Mouse (Mus musculus) ES-E14 (cell line): ENCODE measurements around the gene Sv2c. TPM values are rescaled to one million over a fixed set of nuclear protein-coding genes. Genes with fewer than 3 reads are reported as not detected.

Experiments
- DNase-seq: peaks from one replicate; pipeline ENCODE4 v3.0.0-alpha.2; 2013; ENCODE audit warnings: low read depth, low spot score
- H3K27ac ChIP-seq: 2 replicates; pipeline ENCODE4 v1.5.1; 2012; ENCODE audit warnings: low read depth, mild to moderate bottlenecking, low read length, moderate library complexity, mixed read lengths; ENCODE audit not compliant: poor library complexity, insufficient read depth, severe bottlenecking
- H3K36me3 ChIP-seq: 2 replicates; pipeline ENCODE4 v1.6.1; 2012; ENCODE audit warnings: mild to moderate bottlenecking, low read length, moderate library complexity, mixed read lengths; ENCODE audit not compliant: control insufficient read depth, poor library complexity, insufficient read depth, severe bottlenecking
- H3K4me1 ChIP-seq, 2 experiments: fragments of 150-350 bp in 1 of 2; sonication (generic) in 1 of 2; 2 replicates each; pipeline ENCODE4 v1.6.1; 2012; ENCODE audit warnings: low read length in 2 of 2, mild to moderate bottlenecking in 1 of 2, mixed read lengths in 1 of 2; ENCODE audit not compliant: control insufficient read depth in 2 of 2, insufficient read depth in 2 of 2, poor library complexity in 1 of 2
- H3K4me3 ChIP-seq, 2 experiments: fragments of 150-350 bp in 1 of 2; sonication (generic) in 1 of 2; 2 replicates each; pipeline ENCODE4 v1.5.1; 2012; ENCODE audit warnings: low read length in 2 of 2, low read depth in 1 of 2, mild to moderate bottlenecking in 1 of 2, mixed read lengths in 1 of 2; ENCODE audit not compliant: insufficient read depth in 1 of 2, poor library complexity in 1 of 2, severe bottlenecking in 1 of 2
- H3K9ac ChIP-seq: 2 replicates; pipeline ENCODE4 v1.6.1; 2012; ENCODE audit warnings: low read depth, mild to moderate bottlenecking, low read length, mixed read lengths; ENCODE audit not compliant: poor library complexity, insufficient read depth, severe bottlenecking
- H3K9me3 ChIP-seq: fragments of 150-350 bp; sonication (generic); 2 replicates; pipeline ENCODE4 v1.6.1; 2012; ENCODE audit warnings: low read depth, mild to moderate bottlenecking, low read length; ENCODE audit not compliant: control insufficient read depth, insufficient read depth
- CHD2 ChIP-seq: IDR thresholded peaks from 2 replicates; pipeline ENCODE4 v1.6.1; 2014; ENCODE audit warnings: mild to moderate bottlenecking, low read depth, low read length, inconsistent platforms
- HCFC1 ChIP-seq: IDR thresholded peaks from 2 replicates; pipeline ENCODE4 v1.6.1; 2012; ENCODE audit warnings: low read length, inconsistent platforms, borderline replicate concordance; ENCODE audit not compliant: insufficient read depth
- MAFK ChIP-seq: IDR thresholded peaks from 2 replicates; pipeline ENCODE4 v1.6.1; 2014; ENCODE audit warnings: mild to moderate bottlenecking, low read depth, low read length, inconsistent platforms; ENCODE audit not compliant: insufficient read depth
- ZC3H11A ChIP-seq: IDR thresholded peaks from 2 replicates; pipeline ENCODE4 v1.6.1; 2012; ENCODE audit warnings: low read depth, mild to moderate bottlenecking, inconsistent platforms, low read length, borderline replicate concordance
- ZNF384 ChIP-seq: IDR thresholded peaks from 2 replicates; pipeline ENCODE4 v1.6.1; 2012; ENCODE audit warnings: low read depth, low read length, inconsistent platforms
- in situ Hi-C, 2 experiments: fragments of 600-800 bp; cut with MboI; formaldehyde crosslinking; loops; one replicate each; pipeline ENCODE4 v1.15.1; 2025; ENCODE audit warnings: low sequenced_read_pairs in 2 of 2, inconsistent platforms in 1 of 2; ENCODE audit not compliant: unreplicated experiment in 2 of 2
- total RNA-seq: library from RNA; depleted of rRNA; stranded (reverse); fragments of 300-350 nt; gene quantifications from 2 replicates; pipeline ENCODE4 v1.2.3, GENCODE M21; 2012; rRNA removed

Gene Sv2c
- total RNA-seq, 1 experiment, result 0.89 TPM

- no peak for TF ChIP-seq ZC3H11A
- no peak for TF ChIP-seq MAFK
- no peak for TF ChIP-seq HCFC1
- no peak for TF ChIP-seq CHD2
- no peak for TF ChIP-seq ZNF384
- no peak overlapping the region for H3K27ac ChIP-seq
- no peaks in the 10 kb centered on the region; a peak in 1 of 4 replicates for H3K4me1 ChIP-seq
- H3K9me3 ChIP-seq, result no peaks in the 10 kb centered on the region
- no peak overlapping the region for H3K4me3 ChIP-seq
- no peak overlapping the region for H3K9ac ChIP-seq
- in situ Hi-C loops, result no loop called here
- DNase-seq, result no peak
- H3K36me3 ChIP-seq, result no peaks in the 10 kb centered on the region
Observed at GRCm38 (mm10) chr13:95913046-95913406, 219.4 kb downstream of the Sv2c start.

GRCm38 (mm10) chr13:95912157-95913045 is 220.0 kb downstream of the Sv2c start:
- Histone ChIP-seq H3K9ac (no peak overlapping the region), H3K4me3 (no peak overlapping the region), H3K9me3 (no peaks in the 10 kb centered on the region), H3K36me3 (no peaks in the 10 kb centered on the region), H3K4me1 (no peaks in the 10 kb centered on the region; a peak in 1 of 4 replicates), H3K27ac (no peak overlapping the region)
- TF ChIP-seq ZNF384, result no peak
- no peak for TF ChIP-seq MAFK
- no peak for TF ChIP-seq HCFC1
- TF ChIP-seq CHD2, result no peak
- no peak for TF ChIP-seq ZC3H11A
- in situ Hi-C loops, result no loop called here
- DNase-seq, result no peak

- no peaks in the 10 kb centered on the region; a peak in 1 of 4 replicates for H3K4me1 ChIP-seq
- DNase-seq, result no peak
- H3K9ac ChIP-seq, result no peak overlapping the region
- no peak overlapping the region for H3K4me3 ChIP-seq
- no peak overlapping the region for H3K27ac ChIP-seq
- H3K36me3 ChIP-seq, result no peaks in the 10 kb centered on the region
- H3K9me3 ChIP-seq, result no peaks in the 10 kb centered on the region
- in situ Hi-C loops, result no loop called here
- TF ChIP-seq ZNF384, result no peak
Observed at GRCm38 (mm10) chr13:95910270-95910669, 222.1 kb downstream of the Sv2c start.

GRCm38 (mm10) chr13:95909244-95909643 is 223.1 kb downstream of the Sv2c start:
- H3K4me1 ChIP-seq, result no peaks in the 10 kb centered on the region; a peak in 1 of 4 replicates
- no peaks in the 10 kb centered on the region for H3K36me3 ChIP-seq
- H3K4me3 ChIP-seq, result no peak overlapping the region
- no peak overlapping the region for H3K27ac ChIP-seq
- DNase-seq, result no peak
- in situ Hi-C loops, result no loop called here
- no peaks in the 10 kb centered on the region for H3K9me3 ChIP-seq
- no peak overlapping the region for H3K9ac ChIP-seq
- no peak for TF ChIP-seq HCFC1
- no peak for TF ChIP-seq MAFK
- no peak for TF ChIP-seq ZC3H11A
- TF ChIP-seq CHD2, result no peak
- TF ChIP-seq ZNF384, result no peak

Other genes starting within 250 kb of the Sv2c start
- 15.0 and 16.1 TPM in 2 replicates for gene Iqgap2, start 240.7 kb downstream of the Sv2c start, total RNA-seq
- 7.0 and 13.2 TPM in 2 replicates for gene Gm20075, start 51.2 kb downstream of the Sv2c start, total RNA-seq
- not detected in 2 replicates for gene Gm17190, start 50.5 kb downstream of the Sv2c start, total RNA-seq